Comparison of ENCODE assay signal across 17 mouse cellular contexts in genomic region chr11:75956651-75957050, GRCm38 (mm10). TPM values are rescaled to one million over a fixed set of nuclear protein-coding genes. Genes with fewer than 3 reads are reported as not detected.
"Had no signal": no experiment of that assay in that cellular context is flagged by ENCODE, and none has a peak within 500 bp of the region (broad histone marks: within the 10 kb centered on the region; RNA-seq: fewer than 3 reads in every experiment).

No protein-coding gene starts in this region.

- H3K4me1 ChIP-seq: limb, embryonic 10.5 days; midbrain, embryonic 13.5 days; neural tube, embryonic 12.5 days; stomach, embryonic 15.5 days had no signal

- DNase-seq: kidney, adult 11 months; kidney, postnatal 10 days; kidney, postnatal 4 days; lung, embryonic 14.5 days; lung, postnatal 10 days; lung, postnatal 4 days; thymus, postnatal 4 days had no signal

- H3K4me3 ChIP-seq: layer of hippocampus, adult 2 months; left cerebral cortex, adult 2 months; limb, embryonic 10.5 days; megakaryocyte, embryonic 14.5 days; midbrain, embryonic 13.5 days; myocyte; neural tube, embryonic 12.5 days; stomach, embryonic 15.5 days had no signal

- H3K4me2 ChIP-seq: liver, embryonic 11.5 days; lung, embryonic 14.5 days; midbrain, embryonic 13.5 days; neural tube, embryonic 12.5 days; stomach, embryonic 15.5 days had no signal

- H3K36me3 ChIP-seq: limb, embryonic 10.5 days; midbrain, embryonic 13.5 days; neural tube, embryonic 12.5 days; stomach, embryonic 15.5 days had no signal

- H3K9ac ChIP-seq: lung, embryonic 14.5 days; midbrain, embryonic 13.5 days; neural tube, embryonic 12.5 days; stomach, embryonic 15.5 days had no signal

- H3K9me3 ChIP-seq: limb, embryonic 10.5 days; midbrain, embryonic 13.5 days; neural tube, embryonic 12.5 days; stomach, embryonic 15.5 days had no signal

- H3K27me3 ChIP-seq: midbrain, embryonic 13.5 days; neural tube, embryonic 12.5 days; stomach, embryonic 15.5 days had no signal

- ATAC-seq: midbrain, embryonic 13.5 days had no signal

- H3K27ac ChIP-seq: layer of hippocampus, adult 2 months; left cerebral cortex, adult 2 months; limb, embryonic 10.5 days; midbrain, embryonic 13.5 days; neural tube, embryonic 12.5 days; stomach, embryonic 15.5 days had no signal

RNA-seq across cellular contexts. Expression of gene 1700016K19Rik, which starts 43.1 kb away (rescaled TPM):
- polyA plus RNA-seq: liver, embryonic 11.5 days; liver, embryonic 16.5 days had no signal
